Mouse (Mus musculus): Measurements from ENCODE around the gene B430305J03Rik. TPM values are rescaled to one million over a fixed set of nuclear protein-coding genes. Genes with fewer than 3 reads are reported as not detected.

B430305J03Rik gene
- total and polyA plus RNA-seq, 3 experiments, result not detected

DNA sequence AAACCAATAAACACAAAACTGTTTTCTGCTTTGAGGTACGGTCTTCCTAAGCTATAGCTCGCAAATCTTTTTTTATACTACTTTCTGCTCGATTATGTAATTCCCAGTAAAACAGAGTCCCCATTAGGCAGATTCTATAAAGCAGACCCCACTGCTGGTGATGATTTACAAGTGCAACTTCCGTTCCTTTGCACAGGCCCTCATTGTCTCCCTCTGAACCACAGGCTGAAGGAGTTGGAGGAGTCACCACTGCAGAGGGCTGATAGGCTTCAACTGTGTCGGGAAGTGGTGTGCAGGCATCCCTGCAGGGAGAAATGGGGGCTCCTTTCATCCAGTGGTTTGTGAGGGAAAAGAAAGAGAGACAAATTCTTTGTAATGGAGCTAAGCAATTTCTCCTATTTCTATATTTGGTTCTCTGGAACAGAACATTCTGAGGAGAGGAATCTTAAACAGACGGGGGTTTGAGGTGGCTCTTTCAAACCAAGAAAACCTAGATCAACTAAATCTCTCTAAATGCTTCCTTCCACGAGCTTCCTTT lies 6.9 kb downstream of the B430305J03Rik start:
- H3K36me3 ChIP-seq (replicated peaks in 1 of 2; ENCODE audit: control insufficient read depth in 1 of 2, insufficient read depth in 1 of 2, low read length in 1 of 2), result no peaks in the 10 kb centered on the region
- no peak overlapping the region for H3K9ac ChIP-seq (ENCODE audit: insufficient read depth, low read depth)
- H3K9me3 ChIP-seq (replicated peaks; ENCODE audit: low read length), result peaks cover 33% of the 10 kb centered on the region
- no peaks in the 10 kb centered on the region for H3K79me2 ChIP-seq (replicated peaks; ENCODE audit: control insufficient read depth, extremely low read depth, insufficient read depth, poor library complexity, severe bottlenecking)
- TF ChIP-seq RCOR1 (conservative IDR thresholded peaks at IDR 0.05; ENCODE audit: low read depth, low read length), result no peak
- no peaks in the 10 kb centered on the region for H3K4me1 ChIP-seq (ENCODE audit: control insufficient read depth in 1 of 2, insufficient read depth in 2 of 2)
- H3K4me2 ChIP-seq (ENCODE audit: insufficient read depth, low read depth, poor library complexity, severe bottlenecking), result no peak overlapping the region
- no peaks in the 10 kb centered on the region for H3K27me3 ChIP-seq (replicated peaks)
- no peak for DNase-seq (ENCODE audit: extremely low read depth)
- in situ Hi-C loops (cut with MboI; ENCODE audit: low pct_ligation_motif_present, low pct_unique_long_range_greater_than_20kb, low sequenced_read_pairs), result no loop called here
- no peak overlapping the region for H3K27ac ChIP-seq (ENCODE audit: insufficient read depth, low read depth)
- H3K4me3 ChIP-seq (replicated peaks in 1 of 3; ENCODE audit: low read depth in 2 of 3, low read length in 2 of 3, poor library complexity in 1 of 3), result no peak overlapping the region
- dilution Hi-C loops (cut with MboI; ENCODE audit: extremely low pct_ligation_motif_present, extremely low pct_unique_long_range_greater_than_20kb, low sequenced_read_pairs), result no loop called here

DNA sequence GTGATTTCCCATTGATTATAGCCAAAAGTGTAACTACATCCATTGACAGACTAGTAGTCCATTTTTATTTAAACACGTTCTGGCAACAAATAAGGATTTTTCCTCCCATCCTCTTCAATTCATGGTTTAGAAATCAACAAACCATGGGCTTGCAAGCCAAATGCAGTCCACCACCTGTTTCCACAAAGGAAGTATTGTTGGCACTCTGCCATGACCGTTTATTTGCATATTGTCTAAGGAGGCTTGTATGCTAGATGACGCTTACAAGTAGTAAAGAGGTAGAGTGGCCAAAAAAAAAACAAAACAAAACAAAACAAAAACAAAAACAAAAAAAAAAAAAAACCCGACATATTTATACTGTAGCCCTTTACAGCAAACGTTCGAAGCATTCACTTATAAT lies 7.6 kb downstream of the B430305J03Rik start:
- no peaks in the 10 kb centered on the region for H3K4me1 ChIP-seq (ENCODE audit: control insufficient read depth in 1 of 2, insufficient read depth in 2 of 2)
- H3K27ac ChIP-seq (ENCODE audit: insufficient read depth, low read depth), result no peak overlapping the region
- H3K79me2 ChIP-seq (replicated peaks; ENCODE audit: control insufficient read depth, extremely low read depth, insufficient read depth, poor library complexity, severe bottlenecking), result no peaks in the 10 kb centered on the region
- no peaks in the 10 kb centered on the region for H3K36me3 ChIP-seq (replicated peaks in 1 of 2; ENCODE audit: control insufficient read depth in 1 of 2, insufficient read depth in 1 of 2, low read length in 1 of 2)
- dilution Hi-C loops (cut with MboI; ENCODE audit: extremely low pct_ligation_motif_present, extremely low pct_unique_long_range_greater_than_20kb, low sequenced_read_pairs), result no loop called here
- TF ChIP-seq MAFK (IDR thresholded peaks at IDR 0.05; ENCODE audit: insufficient replicate concordance, low read length), result no peak
- TF ChIP-seq ZMIZ1 (IDR thresholded peaks at IDR 0.05; ENCODE audit: low read depth, low read length), result no peak
- TF ChIP-seq CHD2 (IDR thresholded peaks at IDR 0.05; ENCODE audit: low read length), result no peak
- TF ChIP-seq ZC3H11A (IDR thresholded peaks at IDR 0.05; ENCODE audit: low read depth, low read length), result no peak
- TF ChIP-seq IRF4 (IDR thresholded peaks at IDR 0.05; ENCODE audit: low read depth, low read length), result no peak
- TF ChIP-seq POLR2A (IDR thresholded peaks at IDR 0.05; ENCODE audit: low read depth, low read length), result no peak
- H3K4me3 ChIP-seq (replicated peaks in 1 of 3; ENCODE audit: low read depth in 2 of 3, low read length in 2 of 3, poor library complexity in 1 of 3), result no peak overlapping the region
- DNase-seq (ENCODE audit: extremely low read depth), result no peak
- H3K9me3 ChIP-seq (replicated peaks; ENCODE audit: low read length), result peaks cover 28% of the 10 kb centered on the region
- H3K4me2 ChIP-seq (ENCODE audit: insufficient read depth, low read depth, poor library complexity, severe bottlenecking), result no peak overlapping the region
- no peak overlapping the region for H3K9ac ChIP-seq (ENCODE audit: insufficient read depth, low read depth)
- in situ Hi-C loops (cut with MboI; ENCODE audit: low pct_ligation_motif_present, low pct_unique_long_range_greater_than_20kb, low sequenced_read_pairs), result no loop called here
- H3K27me3 ChIP-seq (replicated peaks), result no peaks in the 10 kb centered on the region

DNA sequence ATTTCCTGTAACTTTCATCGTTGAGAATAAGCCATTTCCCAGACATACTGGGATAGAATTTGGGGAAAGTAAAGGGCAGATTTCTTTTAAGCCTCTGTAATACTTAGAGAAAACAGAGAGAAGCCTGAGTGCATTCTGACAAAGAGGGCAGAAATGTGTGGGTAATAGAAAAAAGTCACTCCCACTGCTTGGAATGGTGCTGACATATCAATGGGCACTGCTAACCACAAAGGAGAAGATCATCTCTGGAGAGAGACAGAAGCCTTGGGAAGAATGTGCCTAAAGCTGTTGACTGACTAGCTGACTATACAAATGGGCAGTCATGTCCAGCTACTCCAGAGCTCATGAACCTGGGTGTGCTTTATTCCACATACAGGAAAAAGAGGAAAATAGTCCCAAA lies 10.3 kb downstream of the B430305J03Rik start:
- peaks cover 20% of the 10 kb centered on the region for H3K9me3 ChIP-seq (replicated peaks; ENCODE audit: low read length)
- H3K4me1 ChIP-seq (ENCODE audit: control insufficient read depth in 1 of 2, insufficient read depth in 2 of 2), result no peaks in the 10 kb centered on the region
- H3K27ac ChIP-seq (ENCODE audit: insufficient read depth, low read depth), result no peak overlapping the region
- TF ChIP-seq USF1 (IDR thresholded peaks at IDR 0.05; ENCODE audit: low read depth, low read length), result no peak
- TF ChIP-seq CTCF (conservative IDR thresholded peaks at IDR 0.05 in 1 of 2, IDR thresholded peaks at IDR 0.05 in 1 of 2; ENCODE audit: low read depth in 2 of 2, low read length in 2 of 2), result no peak
- TF ChIP-seq JUN (IDR thresholded peaks at IDR 0.05; ENCODE audit: insufficient read depth, low read depth, low read length), result no peak
- no peak for TF ChIP-seq ZC3H11A (IDR thresholded peaks at IDR 0.05; ENCODE audit: low read depth, low read length)
- no peak for TF ChIP-seq POLR2A (IDR thresholded peaks at IDR 0.05; ENCODE audit: low read depth, low read length)
- no peak for TF ChIP-seq TCF12 (IDR thresholded peaks at IDR 0.05; ENCODE audit: low read depth, low read length)
- TF ChIP-seq MAX (IDR thresholded peaks at IDR 0.05; ENCODE audit: low read length), result no peak
- TF ChIP-seq CHD2 (IDR thresholded peaks at IDR 0.05; ENCODE audit: low read length), result no peak
- TF ChIP-seq E2F4 (IDR thresholded peaks at IDR 0.05; ENCODE audit: insufficient replicate concordance, low read depth, low read length), result no peak
- no peak overlapping the region for H3K4me3 ChIP-seq (replicated peaks in 1 of 3; ENCODE audit: low read depth in 2 of 3, low read length in 2 of 3, poor library complexity in 1 of 3)
- no peaks in the 10 kb centered on the region for H3K27me3 ChIP-seq (replicated peaks)
- no peak overlapping the region for H3K9ac ChIP-seq (ENCODE audit: insufficient read depth, low read depth)
- DNase-seq (ENCODE audit: extremely low read depth), result no peak
- no peaks in the 10 kb centered on the region for H3K36me3 ChIP-seq (replicated peaks in 1 of 2; ENCODE audit: control insufficient read depth in 1 of 2, insufficient read depth in 1 of 2, low read length in 1 of 2)
- dilution Hi-C loops (cut with MboI; ENCODE audit: extremely low pct_ligation_motif_present, extremely low pct_unique_long_range_greater_than_20kb, low sequenced_read_pairs) (no loop called here), in situ Hi-C loops (cut with MboI; ENCODE audit: low pct_ligation_motif_present, low pct_unique_long_range_greater_than_20kb, low sequenced_read_pairs) (no loop called here)
- no peak overlapping the region for H3K4me2 ChIP-seq (ENCODE audit: insufficient read depth, low read depth, poor library complexity, severe bottlenecking)
- no peaks in the 10 kb centered on the region for H3K79me2 ChIP-seq (replicated peaks; ENCODE audit: control insufficient read depth, extremely low read depth, insufficient read depth, poor library complexity, severe bottlenecking)

Measured in CH12.LX (cell line).